Mouse (Mus musculus): ENCODE measurements around the gene Pgd. TPM values are rescaled to one million over a fixed set of nuclear protein-coding genes. Genes with fewer than 3 reads are reported as not detected.

Pgd gene
- 100 to 1,000 TPM; 690 to 702 TPM for total RNA-seq (2023)

DNA sequence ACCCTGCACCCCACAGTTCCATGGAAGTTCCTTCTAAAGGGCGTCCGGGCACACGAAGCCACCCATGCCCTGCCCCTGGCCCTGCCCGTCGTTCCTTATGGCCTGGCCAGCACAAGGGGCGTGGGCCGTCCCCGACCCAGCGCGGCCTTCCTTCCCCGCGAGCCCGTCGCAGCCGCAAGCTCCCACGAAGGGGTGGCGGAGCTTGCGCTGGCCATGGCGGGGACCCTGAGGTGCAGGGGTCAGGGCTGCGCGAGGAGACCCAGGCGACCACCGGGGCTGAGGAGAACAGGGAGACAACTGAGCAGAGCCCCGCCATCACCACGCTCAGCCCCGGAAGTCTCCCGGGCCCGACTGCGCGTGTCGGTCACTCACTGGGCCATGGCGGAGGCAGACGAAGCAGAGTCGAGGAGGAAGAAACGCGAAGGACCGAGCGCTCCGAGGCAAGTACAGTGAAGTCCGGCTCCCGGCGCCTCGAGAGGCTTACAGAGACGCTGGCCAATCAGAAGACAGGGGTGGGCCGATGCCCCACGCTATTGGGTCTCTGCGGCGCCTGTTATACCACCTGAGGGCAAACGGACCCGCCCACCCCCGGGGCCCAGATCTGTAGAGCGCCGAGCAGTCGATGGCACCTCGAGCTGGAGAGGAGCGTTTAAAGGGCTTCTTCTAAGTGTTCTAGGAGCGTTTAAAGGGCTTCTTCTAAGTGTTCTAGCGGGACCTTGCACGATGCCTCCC lies at the start of gene Pgd:
Pgd (minus strand) TSS at position 557 of the 732 bp plus-strand sequence.

DNA sequence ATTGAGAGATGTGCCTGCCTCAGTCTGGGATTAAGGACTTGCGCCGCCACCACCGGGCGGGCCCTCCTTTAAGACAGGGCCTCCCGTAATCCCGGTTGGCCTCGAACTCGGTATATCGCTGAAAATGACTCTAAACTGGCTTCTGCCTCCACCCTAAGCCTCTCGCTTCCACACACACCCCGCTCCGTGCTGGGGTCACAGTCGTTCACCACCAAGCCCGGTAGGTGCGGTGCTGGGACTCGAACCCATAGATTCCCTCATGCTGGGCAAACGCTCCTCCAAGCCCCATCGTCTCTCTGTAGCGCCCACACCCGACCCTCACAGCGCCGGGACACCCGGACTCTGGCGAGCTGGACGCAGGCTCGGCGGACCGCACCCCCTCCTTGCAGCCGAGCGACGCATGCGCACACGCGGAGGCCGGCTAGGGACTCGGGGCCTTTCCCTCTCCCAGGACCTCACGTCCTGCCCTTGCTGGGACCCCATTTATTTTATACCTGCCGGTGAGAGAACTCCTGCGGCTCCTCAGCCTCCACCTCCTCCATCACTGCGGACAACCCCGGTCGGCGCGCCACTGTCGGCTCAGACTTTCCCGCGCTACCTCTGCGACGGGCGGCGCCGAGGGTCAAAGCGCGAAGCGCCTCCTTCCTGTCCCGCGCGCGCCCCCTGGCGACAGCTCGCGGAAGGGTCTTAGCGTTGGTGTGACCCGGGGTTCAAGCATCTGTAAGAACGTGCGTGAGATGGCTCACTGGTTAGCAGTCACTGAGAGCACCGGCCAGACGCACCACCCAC lies 29.4 kb downstream of the Pgd start, which contains the start of gene Cenps:
Cenps (minus strand) TSS at position 648 of the 789 bp plus-strand sequence.

DNA sequence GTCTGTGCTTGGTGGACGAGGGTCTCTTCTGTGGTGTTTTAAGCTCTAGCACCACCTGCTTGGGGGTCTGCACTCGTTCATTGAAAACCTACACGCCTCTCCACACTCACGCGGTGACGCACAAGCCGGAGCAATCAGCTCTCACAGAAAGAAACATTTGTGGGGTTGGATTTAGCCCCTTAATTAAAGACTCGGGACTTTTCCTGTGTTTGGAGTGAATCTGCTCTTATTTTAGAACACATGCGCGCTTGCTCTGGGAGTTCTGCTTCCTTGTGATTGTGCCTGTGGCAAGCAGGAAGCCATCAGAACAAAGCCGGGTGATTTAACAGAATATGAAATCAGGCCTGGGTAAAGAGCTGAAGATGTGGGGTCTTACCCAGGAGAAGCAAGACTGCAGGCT lies 39.9 kb downstream of the Pgd start, which contains the start of gene Cort:
Cort (minus strand) TSS at position 101 of the 400 bp plus-strand sequence.

DNA sequence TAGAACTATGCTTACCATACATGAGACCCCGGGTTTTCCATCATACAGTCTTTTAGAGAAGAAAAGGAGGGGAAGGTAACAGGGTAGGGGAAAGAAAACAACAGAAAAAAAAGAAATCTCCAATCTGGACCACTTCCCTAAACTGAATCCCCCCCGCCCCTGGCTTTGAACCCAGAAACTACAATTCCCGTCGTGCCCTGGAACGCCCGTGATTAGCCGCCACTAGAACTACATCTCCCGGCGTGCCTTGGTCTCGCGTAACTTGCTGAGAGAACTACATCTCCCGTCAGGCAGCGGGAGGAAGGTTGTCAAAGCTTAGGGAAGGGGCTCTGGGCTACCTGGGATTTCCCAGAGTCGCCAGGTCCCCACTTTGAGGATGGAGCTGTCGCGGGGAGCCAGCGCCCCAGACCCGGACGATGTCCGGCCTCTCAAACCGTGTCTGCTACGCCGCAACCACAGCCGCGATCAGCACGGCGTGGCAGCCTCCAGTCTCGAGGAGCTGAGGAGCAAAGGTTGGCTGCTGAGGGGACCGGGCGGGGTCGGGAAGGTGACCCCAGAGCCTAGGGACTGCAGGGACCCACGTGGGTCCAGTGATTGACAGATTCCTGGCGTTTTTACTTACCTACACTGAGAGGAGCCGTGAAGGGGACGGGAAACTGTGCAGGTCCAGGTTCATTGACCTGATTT lies 62.6 kb downstream of the Pgd start, which contains the start of gene Dffa:
Dffa (plus strand) TSS at position 272 of the 687 bp plus-strand sequence.

Other genes with a start within 250 kb of the Pgd start
- gene Pex14, start 66.9 kb downstream of the Pgd start, total RNA-seq (2023), result 10 to 100 TPM; 16.9 to 18.3 TPM
- 10 to 100 TPM; 18.1 to 21.5 TPM for gene Dffa, start 62.6 kb downstream of the Pgd start, total RNA-seq (2023)
- gene Cort, start 40.0 kb downstream of the Pgd start, total RNA-seq (2023), result 1 to 10 TPM in 1 of 2 experiments, under 1 TPM in 1; 0.55 to 1.7 TPM
- gene Cenps, start 29.1 kb downstream of the Pgd start, total RNA-seq (2023), result 10 to 100 TPM; 12.4 to 15.1 TPM
- gene Kif1b, start 140.9 kb upstream of the Pgd start, total RNA-seq (2023), result 10 to 100 TPM; 53.6 to 56.7 TPM